Mouse (Mus musculus): ENCODE data around the gene Wdr81. TPM values are rescaled to one million over a fixed set of nuclear protein-coding genes. Genes with fewer than 3 reads are reported as not detected.

Gene Wdr81
- 5.7 and 7.5 TPM in 2 replicates for polyA plus RNA-seq (2016; fragmentation: Nextera tagmentation; extraction: Ambion mirVana)

GRCm38 (mm10) chr11:75453991-75454930, at the start of gene Wdr81:
Wdr81 (minus strand) TSS chr11:75454717.
- H3K4me3 ChIP-seq: peak within 1 kb of the TSS; percentile 72
- H3K27ac ChIP-seq (replicated peaks): peak within 1 kb of the TSS; percentile 76
- peaks cover 40% of the 10 kb centered on the region for H3K4me1 ChIP-seq
- H3K9me3 ChIP-seq (replicated peaks): no peaks in the 10 kb centered on the region
- 2% methylated on average over 56 of the region's 56 CpGs for WGBS
- peaks cover 8% of the 10 kb centered on the region for H3K27me3 ChIP-seq (ENCODE audit: low read depth, poor library complexity, severe bottlenecking)
- peaks cover 12% of the 10 kb centered on the region for H3K36me3 ChIP-seq
- peak; percentile 91 for DNase-seq (ENCODE audit: low spot score)

- no peaks in the 10 kb centered on the region for H3K9me3 ChIP-seq (replicated peaks)
- DNase-seq (ENCODE audit: low spot score): no peak
- H3K27me3 ChIP-seq (ENCODE audit: low read depth, poor library complexity, severe bottlenecking): no peaks in the 10 kb centered on the region
- no peaks in the 10 kb centered on the region for H3K4me1 ChIP-seq
- WGBS: 95% methylated on average over 1 of the region's 1 CpGs
- H3K4me3 ChIP-seq: no peak overlapping the region
- H3K27ac ChIP-seq (replicated peaks): no peak overlapping the region
- peaks cover 100% of the 10 kb centered on the region for H3K36me3 ChIP-seq
Observed at GRCm38 (mm10) chr11:75498126-75498525, 43.6 kb upstream of the Wdr81 start.

GRCm38 (mm10) chr11:75494296-75495049, 40.0 kb upstream of the Wdr81 start:
- H3K27me3 ChIP-seq (ENCODE audit: low read depth, poor library complexity, severe bottlenecking): no peaks in the 10 kb centered on the region
- DNase-seq (ENCODE audit: low spot score): no peak
- peaks cover 100% of the 10 kb centered on the region for H3K36me3 ChIP-seq
- H3K4me3 ChIP-seq: no peak overlapping the region
- 95% methylated on average over 10 of the region's 10 CpGs for WGBS
- no peak overlapping the region for H3K27ac ChIP-seq (replicated peaks)
- H3K4me1 ChIP-seq: no peaks in the 10 kb centered on the region
- no peaks in the 10 kb centered on the region for H3K9me3 ChIP-seq (replicated peaks)

GRCm38 (mm10) chr11:75487496-75487895, 33.0 kb upstream of the Wdr81 start:
- peaks cover 13% of the 10 kb centered on the region for H3K4me1 ChIP-seq
- peak overlapping the region; percentile 99 for H3K4me3 ChIP-seq
- H3K27me3 ChIP-seq (ENCODE audit: low read depth, poor library complexity, severe bottlenecking): no peaks in the 10 kb centered on the region
- no peaks in the 10 kb centered on the region for H3K9me3 ChIP-seq (replicated peaks)
- peaks cover 48% of the 10 kb centered on the region for H3K36me3 ChIP-seq
- peak overlapping the region; percentile 97 for H3K27ac ChIP-seq (replicated peaks)
- WGBS: 56% methylated on average over 6 of the region's 6 CpGs
- no peak for DNase-seq (ENCODE audit: low spot score)

- peak within 1 kb of the TSS; percentile 97 for H3K27ac ChIP-seq (replicated peaks)
- H3K4me3 ChIP-seq: peak within 1 kb of the TSS; percentile 99
- under 1% methylated on average over 52 of the region's 52 CpGs for WGBS
- no peaks in the 10 kb centered on the region for H3K27me3 ChIP-seq (ENCODE audit: low read depth, poor library complexity, severe bottlenecking)
- H3K36me3 ChIP-seq: peaks cover 40% of the 10 kb centered on the region
- peaks cover 13% of the 10 kb centered on the region for H3K4me1 ChIP-seq
- H3K9me3 ChIP-seq (replicated peaks): no peaks in the 10 kb centered on the region
- DNase-seq (ENCODE audit: low spot score): peak; percentile 96
Observed at GRCm38 (mm10) chr11:75486601-75487285, 32.2 kb upstream of the Wdr81 start, which contains the start of gene Prpf8. Prpf8 (plus strand) TSS chr11:75486816.

- peak overlapping the region; percentile 97 for H3K27ac ChIP-seq (replicated peaks)
- H3K27me3 ChIP-seq (ENCODE audit: low read depth, poor library complexity, severe bottlenecking): no peaks in the 10 kb centered on the region
- H3K4me3 ChIP-seq: peak overlapping the region; percentile 99
- 26% methylated on average over 3 of the region's 3 CpGs for WGBS
- no peaks in the 10 kb centered on the region for H3K9me3 ChIP-seq (replicated peaks)
- H3K4me1 ChIP-seq: peaks cover 13% of the 10 kb centered on the region
- no peak for DNase-seq (ENCODE audit: low spot score)
- peaks cover 35% of the 10 kb centered on the region for H3K36me3 ChIP-seq
Observed at GRCm38 (mm10) chr11:75486192-75486591, 31.7 kb upstream of the Wdr81 start.

- H3K4me3 ChIP-seq: no peak overlapping the region
- no peaks in the 10 kb centered on the region for H3K36me3 ChIP-seq
- WGBS: 73% methylated on average over 7 of the region's 7 CpGs
- H3K27me3 ChIP-seq (ENCODE audit: low read depth, poor library complexity, severe bottlenecking): peaks cover 13% of the 10 kb centered on the region
- H3K27ac ChIP-seq (replicated peaks): no peak overlapping the region
- DNase-seq (ENCODE audit: low spot score): no peak
- H3K4me1 ChIP-seq: peaks cover 1% of the 10 kb centered on the region
- no peaks in the 10 kb centered on the region for H3K9me3 ChIP-seq (replicated peaks)
Observed at GRCm38 (mm10) chr11:75473376-75473775, 18.9 kb upstream of the Wdr81 start.

- DNase-seq (ENCODE audit: low spot score): no peak
- H3K4me1 ChIP-seq: peaks cover 9% of the 10 kb centered on the region
- 87% methylated on average over 11 of the region's 11 CpGs for WGBS
- no peaks in the 10 kb centered on the region for H3K36me3 ChIP-seq
- peaks cover 15% of the 10 kb centered on the region for H3K27me3 ChIP-seq (ENCODE audit: low read depth, poor library complexity, severe bottlenecking)
- H3K4me3 ChIP-seq: no peak overlapping the region
- no peaks in the 10 kb centered on the region for H3K9me3 ChIP-seq (replicated peaks)
- no peak overlapping the region for H3K27ac ChIP-seq (replicated peaks)
Observed at GRCm38 (mm10) chr11:75472469-75473081, 18.1 kb upstream of the Wdr81 start.

GRCm38 (mm10) chr11:75470675-75471074, 16.2 kb upstream of the Wdr81 start:
- 89% methylated on average over 3 of the region's 3 CpGs for WGBS

GRCm38 (mm10) chr11:75469261-75469660, 14.7 kb upstream of the Wdr81 start:
- H3K9me3 ChIP-seq (replicated peaks): no peaks in the 10 kb centered on the region
- peaks cover 15% of the 10 kb centered on the region for H3K27me3 ChIP-seq (ENCODE audit: low read depth, poor library complexity, severe bottlenecking)
- peaks cover 15% of the 10 kb centered on the region for H3K36me3 ChIP-seq
- DNase-seq (ENCODE audit: low spot score): no peak
- peaks cover 12% of the 10 kb centered on the region for H3K4me1 ChIP-seq
- WGBS: 88% methylated on average over 4 of the region's 4 CpGs
- no peak overlapping the region for H3K27ac ChIP-seq (replicated peaks)
- H3K4me3 ChIP-seq: no peak overlapping the region

More at GRCm38 (mm10) chr11:75470675-75471074, 16.2 kb upstream of the Wdr81 start:
- H3K27ac ChIP-seq (replicated peaks): no peak overlapping the region
- peaks cover 12% of the 10 kb centered on the region for H3K4me1 ChIP-seq
- peaks cover 3% of the 10 kb centered on the region; the same call in 1 of the 2 replicates for H3K36me3 ChIP-seq
- H3K27me3 ChIP-seq (ENCODE audit: low read depth, poor library complexity, severe bottlenecking): peaks cover 15% of the 10 kb centered on the region
- no peak for DNase-seq (ENCODE audit: low spot score)
- H3K9me3 ChIP-seq (replicated peaks): no peaks in the 10 kb centered on the region
- no peak overlapping the region for H3K4me3 ChIP-seq

GRCm38 (mm10) chr11:75468410-75468809, 13.9 kb upstream of the Wdr81 start:
- H3K27ac ChIP-seq (replicated peaks): peak overlapping the region; percentile 69
- H3K4me3 ChIP-seq: peak overlapping the region; percentile 55
- H3K4me1 ChIP-seq: peaks cover 15% of the 10 kb centered on the region
- H3K36me3 ChIP-seq: peaks cover 15% of the 10 kb centered on the region
- H3K27me3 ChIP-seq (ENCODE audit: low read depth, poor library complexity, severe bottlenecking): peaks cover 15% of the 10 kb centered on the region
- WGBS: 71% methylated on average over 7 of the region's 7 CpGs
- DNase-seq (ENCODE audit: low spot score): no peak
- H3K9me3 ChIP-seq (replicated peaks): no peaks in the 10 kb centered on the region

All from midbrain, embryonic 10.5 days (tissue).